Mouse (Mus musculus) testis, adult 2 months (tissue): ENCODE measurements around the gene AC129217.1. TPM values are rescaled to one million over a fixed set of nuclear protein-coding genes. Genes with fewer than 3 reads are reported as not detected.

Experiments
- H3K27ac ChIP-seq: fragments of 200-500 bp; 2 replicates; pipeline ENCODE4 v1.5.1; 2012; ENCODE audit warnings: low read depth, low read length; ENCODE audit not compliant: control insufficient read depth, insufficient read depth
- H3K27me3 ChIP-seq: fragments of 200-500 bp; 2 replicates; pipeline ENCODE4 v1.6.1; 2012; ENCODE audit warnings: mild to moderate bottlenecking, low read length, moderate library complexity; ENCODE audit not compliant: control insufficient read depth, insufficient read depth
- H3K36me3 ChIP-seq: fragments of 200-500 bp; 2 replicates; pipeline ENCODE4 v1.6.1; 2012; ENCODE audit warnings: mild to moderate bottlenecking, low read length; ENCODE audit not compliant: control insufficient read depth, insufficient read depth
- H3K4me1 ChIP-seq: fragments of 200-500 bp; 2 replicates; pipeline ENCODE4 v1.6.1; 2012; ENCODE audit warnings: low read length; ENCODE audit not compliant: control insufficient read depth, insufficient read depth
- H3K4me3 ChIP-seq: fragments of 200-500 bp; 2 replicates; pipeline ENCODE4 v1.5.1; 2012; ENCODE audit warnings: low read depth, mild to moderate bottlenecking, low read length, moderate library complexity, mixed read lengths; ENCODE audit not compliant: control insufficient read depth
- CTCF ChIP-seq: fragments of 200-500 bp; IDR thresholded peaks from 2 replicates; pipeline ENCODE4 v1.5.1; 2012; ENCODE audit warnings: low read depth, mild to moderate bottlenecking, inconsistent platforms, low read length, moderate library complexity; ENCODE audit not compliant: control insufficient read depth, insufficient read depth, insufficient replicate concordance
- POLR2A ChIP-seq: fragments of 200-500 bp; IDR thresholded peaks from 2 replicates; pipeline ENCODE4 v1.6.1; 2012; ENCODE audit warnings: low read depth, mild to moderate bottlenecking, inconsistent platforms, low read length, moderate library complexity; ENCODE audit not compliant: control insufficient read depth
- polyA plus RNA-seq: library from polyadenylated mRNA; depleted of rRNA; stranded (reverse); fragments of >200 nt; gene quantifications from 2 replicates; pipeline ENCODE4 v1.2.3, GENCODE M21; 2012

AC129217.1 gene
- polyA plus RNA-seq, 1 experiment: 1.9 TPM

- peak overlapping the region; percentile 41; the same call in 1 of the 2 replicates for H3K27ac ChIP-seq
- no peaks in the 10 kb centered on the region for H3K27me3 ChIP-seq
- H3K4me1 ChIP-seq: peaks cover 6% of the 10 kb centered on the region
- H3K36me3 ChIP-seq: peaks cover 6% of the 10 kb centered on the region
- TF ChIP-seq POLR2A (no peak), CTCF (no peak)
- H3K4me3 ChIP-seq: peak overlapping the region; percentile 87
Observed at GRCm38 (mm10) chr19:8872266-8872840, 42.8 kb downstream of the AC129217.1 start.

DNA sequence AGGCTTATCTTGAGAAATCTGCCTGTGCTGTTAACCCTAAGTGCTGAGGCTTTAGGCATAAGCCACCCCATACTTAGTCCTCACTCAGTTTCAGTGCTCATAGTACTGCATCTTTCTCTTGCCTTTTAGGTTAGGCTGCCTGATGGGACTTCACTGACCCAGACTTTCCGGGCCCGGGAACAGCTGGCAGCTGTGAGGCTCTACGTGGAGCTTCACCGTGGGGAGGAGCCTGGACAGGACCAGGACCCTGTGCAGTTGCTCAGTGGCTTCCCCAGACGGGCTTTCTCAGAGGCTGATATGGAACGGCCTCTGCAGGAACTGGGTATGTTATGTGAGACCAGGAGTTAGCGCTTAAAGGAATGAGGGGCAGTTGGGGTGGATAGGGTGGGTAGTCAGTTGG lies 45.5 kb downstream of the AC129217.1 start:
- peaks cover 6% of the 10 kb centered on the region for H3K36me3 ChIP-seq
- no peak overlapping the region for H3K4me3 ChIP-seq
- TF ChIP-seq CTCF: no peak
- TF ChIP-seq POLR2A: no peak
- H3K27ac ChIP-seq: no peak overlapping the region
- no peaks in the 10 kb centered on the region for H3K27me3 ChIP-seq
- H3K4me1 ChIP-seq: peaks cover 6% of the 10 kb centered on the region

- Histone ChIP-seq H3K27ac (peak within 1 kb of the TSS; percentile 87), H3K4me3 (peak within 1 kb of the TSS; percentile 92), H3K27me3 (no peaks in the 10 kb centered on the region), H3K4me1 (peaks cover 3% of the 10 kb centered on the region), H3K36me3 (no peaks in the 10 kb centered on the region; the same call in 1 of the 2 replicates)
- TF ChIP-seq CTCF (no peak), POLR2A (peak; percentile 69)
Observed at GRCm38 (mm10) chr19:8880311-8881033, 50.9 kb downstream of the AC129217.1 start, which contains the start of gene Uqcc3. Gene Uqcc3 (minus strand): TSS chr19:8880923.

DNA sequence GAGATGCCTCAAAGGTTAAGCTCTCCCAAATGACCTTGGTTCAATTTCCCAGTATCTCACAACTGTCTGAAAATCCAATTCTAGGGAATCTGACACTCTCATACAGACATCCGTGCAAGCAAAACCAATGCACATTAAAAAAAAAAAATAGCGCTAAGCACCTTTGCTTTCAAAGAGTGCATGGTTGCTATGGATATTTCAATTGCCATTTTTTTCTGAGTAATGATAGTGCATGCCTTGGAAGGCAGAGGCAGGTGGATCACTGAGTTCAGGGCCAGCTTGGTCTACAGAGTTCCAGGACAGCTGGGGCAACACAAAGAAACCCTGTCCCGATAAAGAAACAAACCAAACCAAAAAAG lies 51.4 kb downstream of the AC129217.1 start:
- H3K36me3 ChIP-seq: no peaks in the 10 kb centered on the region; the same call in 1 of the 2 replicates
- H3K4me3 ChIP-seq: peak overlapping the region; percentile 92; the same call in 1 of the 2 replicates
- no peak for TF ChIP-seq CTCF
- no peak for TF ChIP-seq POLR2A
- peaks cover 3% of the 10 kb centered on the region for H3K4me1 ChIP-seq
- no peak overlapping the region for H3K27ac ChIP-seq
- H3K27me3 ChIP-seq: no peaks in the 10 kb centered on the region

- peaks cover 7% of the 10 kb centered on the region for H3K4me1 ChIP-seq
- H3K27ac ChIP-seq: no peak within 1 kb of the TSS
- H3K36me3 ChIP-seq: no peaks in the 10 kb centered on the region
- H3K4me3 ChIP-seq: no peak within 1 kb of the TSS
- TF ChIP-seq CTCF (no peak), POLR2A (no peak)
- no peaks in the 10 kb centered on the region for H3K27me3 ChIP-seq
Observed at GRCm38 (mm10) chr19:8883616-8884015, 54.0 kb downstream of the AC129217.1 start, which contains the start of the genes Lbhd1 and Gm49403. Gene Lbhd1 (plus strand): TSS chr19:8883732. Gene Gm49403 (plus strand): TSS chr19:8883930.

DNA sequence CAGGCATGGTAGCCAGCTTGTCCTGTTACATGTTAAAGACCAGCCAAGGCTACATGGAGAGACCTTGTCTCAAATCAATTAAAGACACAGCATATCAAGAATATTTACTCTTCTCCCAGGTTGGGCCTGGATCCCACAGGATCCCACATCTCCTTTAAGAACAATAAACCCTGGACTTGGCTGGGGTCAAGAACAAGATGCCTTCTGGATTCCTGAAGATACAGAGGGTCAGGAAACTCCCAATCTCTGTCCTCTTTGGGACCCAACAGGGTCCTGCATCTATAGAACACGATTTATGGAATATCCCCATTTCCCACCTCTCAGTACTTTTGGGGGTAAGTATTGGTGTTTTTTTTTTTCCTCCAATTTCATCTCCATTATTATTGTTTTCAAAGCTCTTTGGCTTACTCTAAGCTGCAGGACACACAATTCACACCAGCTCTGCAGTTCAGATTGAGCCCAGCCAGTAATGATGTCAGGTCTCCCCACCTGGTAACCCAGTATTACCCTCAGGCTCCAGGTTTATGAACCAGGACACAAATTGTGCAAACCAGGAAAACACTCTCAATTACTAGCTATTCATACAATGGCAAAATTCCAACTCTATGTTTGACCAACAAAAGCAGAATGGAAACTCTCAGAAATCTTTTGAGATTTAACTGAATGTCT lies 57.5 kb downstream of the AC129217.1 start:
- no peak for TF ChIP-seq POLR2A
- TF ChIP-seq CTCF: no peak
- no peaks in the 10 kb centered on the region for H3K27me3 ChIP-seq
- H3K4me3 ChIP-seq: no peak overlapping the region
- H3K36me3 ChIP-seq: no peaks in the 10 kb centered on the region
- peaks cover 4% of the 10 kb centered on the region for H3K4me1 ChIP-seq
- H3K27ac ChIP-seq: no peak overlapping the region

DNA sequence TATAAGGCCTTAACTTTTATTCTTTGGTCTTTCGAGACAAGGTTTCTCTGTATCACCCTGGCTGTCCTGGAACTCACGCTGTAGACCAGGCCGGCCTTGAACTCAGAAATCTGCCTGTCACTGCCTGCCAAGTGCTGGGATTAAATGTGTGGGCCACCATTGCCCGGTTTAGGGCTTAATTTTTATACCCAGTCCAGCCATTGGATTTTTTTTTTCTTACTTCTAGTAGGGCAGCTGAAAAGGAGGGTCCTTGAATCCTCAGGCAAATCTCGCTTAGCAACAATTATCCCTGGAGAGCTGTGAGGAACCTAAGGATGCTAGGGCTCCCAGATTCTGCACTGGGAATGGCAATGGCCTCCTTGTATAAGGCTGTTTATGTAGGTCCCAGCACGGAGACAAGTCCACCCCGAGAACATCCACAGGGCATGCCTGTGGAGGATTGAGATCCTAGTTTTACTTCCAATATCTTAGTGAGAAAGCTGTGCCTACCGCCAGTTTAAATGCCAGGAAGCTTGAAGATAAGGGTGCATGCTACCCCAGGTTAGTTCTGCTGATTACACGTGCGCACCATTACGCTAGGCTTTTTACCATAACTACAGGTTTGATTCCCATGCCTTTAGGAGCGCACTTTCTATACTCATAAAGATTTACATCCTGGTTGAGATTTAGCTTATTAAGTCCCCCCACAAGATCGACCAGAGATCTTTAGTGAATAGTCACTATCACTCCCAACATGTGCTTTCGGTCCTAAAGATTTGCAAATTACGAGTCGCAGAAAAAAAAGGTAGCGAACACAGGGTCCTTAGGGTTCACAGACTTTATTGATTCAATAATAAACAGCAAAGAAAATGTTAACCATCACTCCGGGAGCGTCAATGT lies 58.3 kb downstream of the AC129217.1 start:
- Histone ChIP-seq H3K4me1 (peaks cover 5% of the 10 kb centered on the region), H3K27me3 (no peaks in the 10 kb centered on the region), H3K4me3 (peak overlapping the region; percentile 98), H3K27ac (peak overlapping the region; percentile 83), H3K36me3 (no peaks in the 10 kb centered on the region)
- TF ChIP-seq CTCF: no peak
- TF ChIP-seq POLR2A: no peak
